Mouse (Mus musculus): Measurements from ENCODE around the gene Trem2. TPM values are rescaled to one million over a fixed set of nuclear protein-coding genes. Genes with fewer than 3 reads are reported as not detected.
"Not testable (repeated sequence)": the region's sequence is repeated elsewhere in the genome, so short reads cannot be mapped to it uniquely, and the experiment has no call there.

The Trem2 gene
- total RNA-seq, 2 experiments from 2014 or later, result 0.83 TPM; not detected in 1

GRCm38 (mm10) chr17:48350681-48351193, 4.5 kb downstream of the Trem2 start:
- DNase-seq, result no peak

GRCm38 (mm10) chr17:48352976-48353375, 6.8 kb downstream of the Trem2 start:
- DNase-seq, result not testable (repeated sequence)

GRCm38 (mm10) chr17:48355822-48356221, 9.6 kb downstream of the Trem2 start:
- no peak for DNase-seq

GRCm38 (mm10) chr17:48357892-48358291, 11.7 kb downstream of the Trem2 start:
- no peak for DNase-seq

- no peak for DNase-seq
These were observed 13.4 kb downstream of the Trem2 start, which contains the start of gene Treml1 for GRCm38 (mm10) chr17:48359616-48360015. Gene Treml1 (plus strand): TSS chr17:48359916.

- DNase-seq, result no peak
These were observed 14.3 kb downstream of the Trem2 start for GRCm38 (mm10) chr17:48360462-48360861.

DNA sequence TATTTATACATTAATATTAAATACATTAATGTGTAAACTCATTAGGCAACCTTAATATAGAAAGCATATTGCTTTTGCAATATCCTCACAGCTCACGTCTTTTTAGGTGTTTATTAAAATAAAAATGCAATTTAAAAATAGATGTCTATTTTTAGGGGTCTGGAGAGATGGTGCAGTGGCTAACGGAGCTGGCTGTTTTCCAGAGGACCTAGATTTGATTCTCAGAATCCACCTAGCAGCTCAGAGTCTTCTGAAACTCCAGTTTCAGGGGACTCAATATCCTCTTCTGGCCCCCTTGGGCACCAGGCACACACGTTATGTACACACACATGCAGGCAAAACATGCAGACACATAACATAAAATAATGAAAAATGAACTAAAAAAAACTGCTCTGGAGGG, 16.1 kb downstream of the Trem2 start:
- no peak for DNase-seq

DNA sequence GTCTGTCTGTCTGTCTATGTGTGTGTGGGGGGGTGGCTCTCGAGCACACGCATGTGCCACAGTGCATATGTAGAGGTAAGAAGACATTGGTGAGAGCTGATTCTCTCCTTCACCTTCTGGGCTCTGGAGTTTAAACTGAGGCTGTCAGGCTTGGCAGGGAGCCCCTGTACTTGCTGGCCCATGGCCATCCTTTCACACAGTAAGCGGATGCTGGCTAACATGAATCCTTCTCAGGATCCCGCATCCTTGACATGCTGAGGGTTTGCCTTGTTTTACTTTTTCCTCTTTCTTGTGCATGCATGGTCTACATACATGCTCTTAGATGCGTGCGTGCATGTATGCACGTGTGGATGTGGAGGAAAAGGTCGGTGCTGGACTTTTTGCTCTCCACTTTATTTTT, 16.8 kb downstream of the Trem2 start:
- no peak for DNase-seq

GRCm38 (mm10) chr17:48363421-48363965, 17.3 kb downstream of the Trem2 start:
- DNase-seq, result no peak

- DNase-seq, result no peak
These were observed 19.4 kb downstream of the Trem2 start for GRCm38 (mm10) chr17:48365511-48366155.

- no peak for DNase-seq
These were observed 20.6 kb downstream of the Trem2 start for GRCm38 (mm10) chr17:48366806-48367205.

- no peak for DNase-seq
These were observed 25.4 kb downstream of the Trem2 start for GRCm38 (mm10) chr17:48371621-48372020.

DNA sequence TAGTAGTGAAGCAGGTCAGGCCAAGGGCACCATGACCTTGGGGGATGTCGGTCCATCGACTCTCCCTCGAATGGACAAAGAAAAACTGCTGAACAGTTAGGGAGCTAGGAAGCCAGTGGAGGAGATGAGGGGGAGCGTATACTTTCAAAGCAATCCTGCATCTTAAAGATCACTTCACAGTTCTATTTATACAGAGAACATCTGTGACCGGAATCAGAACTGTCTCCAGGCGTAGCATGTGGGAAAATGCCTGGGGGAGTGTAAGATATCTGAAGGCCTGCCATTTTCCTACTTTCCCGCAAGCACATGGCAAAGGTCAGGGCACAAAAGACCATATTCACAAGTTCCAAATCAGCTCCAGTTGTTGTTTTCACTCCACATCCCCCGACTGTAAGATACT, 26.8 kb downstream of the Trem2 start:
- no peak for DNase-seq

- DNase-seq, result no peak
These were observed 29.9 kb downstream of the Trem2 start for GRCm38 (mm10) chr17:48376102-48376501.

- no peak for DNase-seq
These were observed 32.8 kb downstream of the Trem2 start for GRCm38 (mm10) chr17:48379050-48379449.

DNA sequence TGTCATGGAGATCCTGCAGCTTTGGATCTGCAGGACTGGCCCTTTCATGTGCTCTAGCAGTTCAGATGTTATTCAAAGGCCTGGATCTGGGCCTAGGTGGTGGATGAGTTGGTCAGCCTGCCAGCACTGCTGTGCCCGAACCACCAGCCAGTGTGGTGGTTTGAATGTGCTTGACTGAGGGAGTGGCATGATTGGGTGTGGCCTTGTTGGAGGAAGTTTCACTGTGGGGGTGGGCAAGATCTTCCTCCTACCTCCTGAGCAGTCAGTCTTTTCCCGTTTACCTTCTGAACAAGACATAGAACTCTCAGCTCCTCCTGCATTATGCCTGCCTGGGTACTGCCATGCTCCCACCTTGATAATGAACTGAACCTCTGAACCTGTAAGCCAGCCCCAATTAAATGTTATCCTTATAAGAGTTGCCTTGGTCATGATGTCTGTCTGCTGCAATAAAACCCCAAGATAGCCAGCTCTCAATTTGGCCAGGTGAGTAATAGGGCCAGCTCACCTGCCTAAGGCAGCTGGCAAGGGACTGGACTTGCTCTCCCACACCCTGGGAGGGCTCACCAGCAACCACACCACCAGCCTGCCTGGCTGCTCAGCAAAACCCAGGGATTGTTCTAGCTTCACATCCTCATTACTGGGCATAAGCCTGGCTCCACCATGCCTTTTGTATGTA, 39.7 kb downstream of the Trem2 start:
- no peak for DNase-seq

DNA sequence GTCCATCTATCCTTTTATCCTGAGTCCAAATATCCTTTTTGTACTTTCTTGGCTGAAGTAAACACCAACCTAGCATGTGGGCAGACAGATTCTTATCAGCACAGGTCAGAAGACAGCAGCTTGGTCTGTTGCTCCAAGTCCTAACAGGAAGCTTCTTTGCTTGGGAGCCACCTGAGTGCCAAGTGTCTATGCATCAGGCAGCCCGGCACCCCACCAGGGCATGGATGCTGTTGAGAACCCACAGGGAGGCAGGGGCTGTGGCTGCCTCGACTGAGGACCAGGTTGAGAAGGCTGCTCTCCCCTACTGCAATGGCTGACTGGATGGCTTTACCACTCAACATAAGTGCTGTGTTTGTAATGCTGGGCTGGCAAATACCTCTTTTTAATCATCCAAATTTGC, 42.5 kb downstream of the Trem2 start:
- no peak for DNase-seq

- no peak for DNase-seq
These were observed 43.2 kb downstream of the Trem2 start for GRCm38 (mm10) chr17:48389442-48389841.

- no peak for DNase-seq
These were observed 45.2 kb downstream of the Trem2 start for GRCm38 (mm10) chr17:48391446-48391845.

DNA sequence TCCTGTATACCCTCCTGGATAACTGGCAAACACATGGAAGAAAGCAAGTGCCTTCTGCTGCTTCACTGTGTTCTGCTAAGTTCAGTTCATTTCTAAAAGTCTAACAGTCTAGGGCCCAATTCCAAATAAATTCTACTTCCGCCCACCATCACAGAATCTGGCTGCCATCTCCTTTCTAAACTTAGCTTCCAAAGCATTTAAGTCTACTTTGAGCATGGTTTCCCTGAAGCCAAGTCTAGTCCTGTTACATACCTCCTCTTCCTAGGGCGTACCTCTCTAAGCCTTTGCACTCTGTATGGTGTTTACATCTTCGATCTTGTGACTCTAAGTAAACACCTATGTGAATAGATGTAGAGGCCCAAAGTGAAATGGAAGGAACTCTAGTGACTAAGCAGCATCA, 46.4 kb downstream of the Trem2 start:
- no peak for DNase-seq

DNA sequence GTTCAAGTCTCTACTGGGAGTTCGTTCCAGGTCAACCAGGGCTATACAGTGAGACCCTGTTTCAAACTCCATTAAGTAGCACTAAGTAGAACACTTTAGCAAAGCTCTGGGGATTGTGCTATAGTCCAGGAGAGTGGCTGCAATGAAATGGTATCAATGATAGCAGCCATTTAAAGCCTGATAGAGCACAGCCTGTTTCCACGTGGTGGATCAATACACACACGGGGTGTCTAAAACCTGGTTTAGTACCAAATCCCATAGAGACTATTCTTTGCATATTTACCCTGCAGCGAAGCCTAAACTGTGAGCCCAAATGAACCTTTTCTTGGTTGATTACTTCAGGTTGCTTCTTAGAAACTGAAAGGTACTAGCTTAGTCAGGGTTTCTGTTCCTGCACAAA, 55.5 kb downstream of the Trem2 start:
- no peak for DNase-seq

GRCm38 (mm10) chr17:48402751-48403150, 56.5 kb downstream of the Trem2 start:
- DNase-seq, result no peak
